16 mouse cellular contexts compared by ENCODE assay signal in the genomic region with DNA sequence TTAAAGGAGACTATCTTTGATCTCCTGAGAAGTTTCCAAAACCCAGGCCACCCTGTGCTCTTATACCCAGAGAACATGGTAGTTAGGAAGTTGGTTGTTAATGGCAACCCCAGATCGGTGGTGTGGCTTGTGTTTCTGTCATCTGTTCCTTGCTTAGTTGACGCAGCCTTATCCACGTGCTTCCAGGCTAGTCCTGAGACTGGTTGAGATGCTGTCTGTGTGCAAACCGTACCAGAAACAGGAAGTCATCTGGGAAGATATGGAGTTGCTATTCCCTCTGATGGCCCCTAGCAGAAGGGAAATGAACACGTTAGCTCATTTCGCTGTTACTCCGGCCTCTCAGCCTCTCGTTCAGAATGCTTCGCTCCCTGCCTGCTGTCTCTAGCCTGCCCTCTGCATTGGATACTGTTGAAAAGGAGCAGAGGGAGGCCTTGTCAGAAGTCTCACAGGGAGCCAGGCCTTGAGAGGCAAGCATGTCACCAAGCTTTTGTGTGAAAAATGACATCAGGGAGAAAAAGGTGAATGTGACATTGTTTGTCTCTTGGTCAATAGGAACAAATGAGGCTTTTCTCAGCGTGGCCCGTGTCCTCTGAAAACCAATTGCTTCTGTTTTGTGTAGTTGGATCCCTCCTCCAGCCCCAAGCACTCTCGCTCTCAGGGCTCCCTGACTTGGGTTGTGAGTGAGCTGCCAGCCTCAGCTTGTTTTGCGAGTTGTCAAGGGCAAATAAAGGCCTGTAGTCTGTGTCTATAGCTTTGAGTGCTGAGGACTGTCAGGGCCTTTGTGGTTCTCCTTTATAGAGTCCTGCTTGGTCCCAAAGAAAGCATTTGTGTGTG.
A peak's percentile ranks its signal among the peaks of the same experiment; 100 is the strongest.
DNase-seq lines count a peak whose midpoint lies in the region; ATAC-seq and TF ChIP-seq lines count a peak whose summit lies in the region.
"Had no signal": no experiment of that assay in that cellular context is flagged by ENCODE, and none has a peak within 500 bp of the region (broad histone marks: within the 10 kb centered on the region; RNA-seq: fewer than 3 reads in every experiment).

No protein-coding gene starts in this region.

- no peaks in the 10 kb centered on the region for H3K36me3 ChIP-seq in heart, postnatal 0 days (replicated peaks; ENCODE audit: control insufficient read depth, insufficient read depth, low read length)
- H3K36me3 ChIP-seq in forebrain, embryonic 16.5 days (ENCODE audit: control insufficient read depth, insufficient read depth) = no peaks in the 10 kb centered on the region
- no peaks in the 10 kb centered on the region for H3K36me3 ChIP-seq in neural tube, embryonic 12.5 days
- H3K36me3 ChIP-seq: embryonic facial prominence, embryonic 15.5 days; kidney, embryonic 15.5 days; limb, embryonic 10.5 days had no signal

- intact Hi-C loops in heart, postnatal 25 days (cut with DNase I) = no loop called here

- DNase-seq in heart, postnatal 0 days (ENCODE audit: low spot score) = peak; percentile 27
- no peak for DNase-seq in heart, adult 11 months
- peak; percentile 37 to 53 for DNase-seq in layer of hippocampus, postnatal 10 days (ENCODE audit: low spot score in 2 of 2)
- DNase-seq in testis, postnatal 10 days (ENCODE audit: low spot score) = no peak
- no peak for DNase-seq in heart, postnatal 25 days (ENCODE audit: low spot score)
- DNase-seq in adrenal gland, adult 18-20 months (ENCODE audit: low spot score in 2 of 2) = no peak
- DNase-seq: cerebellum, adult 18-20 months; gastrocnemius, adult 2 months; lung, embryonic 14.5 days; spleen, adult 18-20 months had no signal

- H3K27me3 ChIP-seq in heart, postnatal 0 days (ENCODE audit: control insufficient read depth, insufficient read depth, low read length) = no peaks in the 10 kb centered on the region
- no peaks in the 10 kb centered on the region for H3K27me3 ChIP-seq in forebrain, embryonic 16.5 days (replicated peaks; ENCODE audit: control insufficient read depth, insufficient read depth, low read length)
- H3K27me3 ChIP-seq in neural tube, embryonic 12.5 days (replicated peaks) = no peaks in the 10 kb centered on the region
- H3K27me3 ChIP-seq: embryonic facial prominence, embryonic 15.5 days; kidney, embryonic 15.5 days had no signal

- H3K4me1 ChIP-seq in heart, postnatal 0 days (ENCODE audit: control insufficient read depth, insufficient read depth) = no peaks in the 10 kb centered on the region
- peaks cover 38% of the 10 kb centered on the region for H3K4me1 ChIP-seq in forebrain, embryonic 16.5 days (replicated peaks; ENCODE audit: control insufficient read depth, insufficient read depth, low read length)
- H3K4me1 ChIP-seq in neural tube, embryonic 12.5 days = peaks cover 37% of the 10 kb centered on the region

- no peak overlapping the region for H3K4me2 ChIP-seq in heart, postnatal 0 days (ENCODE audit: low read depth, low read length)
- H3K4me2 ChIP-seq in forebrain, embryonic 16.5 days (ENCODE audit: low read length) = no peak overlapping the region
- H3K4me2 ChIP-seq in neural tube, embryonic 12.5 days (replicated peaks) = no peak overlapping the region
- H3K4me2 ChIP-seq: embryonic facial prominence, embryonic 15.5 days; kidney, embryonic 15.5 days; lung, embryonic 14.5 days had no signal

- peak; percentile 36; the same call in 1 of the 2 replicates for ATAC-seq in heart, postnatal 0 days (ENCODE audit: insufficient read depth, low read depth)
- ATAC-seq in forebrain, embryonic 16.5 days = peak; percentile 74
- ATAC-seq in neural tube, embryonic 12.5 days (ENCODE audit: low FRiP score, low read depth) = peak; percentile 42

- H3K27ac ChIP-seq in heart, postnatal 0 days (ENCODE audit: low read depth) = no peak overlapping the region
- peak overlapping the region; percentile 88 for H3K27ac ChIP-seq in forebrain, embryonic 16.5 days (ENCODE audit: low read length)
- H3K27ac ChIP-seq in neural tube, embryonic 12.5 days = peak overlapping the region; percentile 82
- H3K27ac ChIP-seq: embryonic facial prominence, embryonic 15.5 days; gastrocnemius, adult 2 months; kidney, embryonic 15.5 days had no signal

- TF ChIP-seq EP300 in heart, postnatal 0 days (IDR thresholded peaks at IDR 0.05; ENCODE audit: low read depth) = no peak

- no peak overlapping the region for H3K9ac ChIP-seq in heart, postnatal 0 days (replicated peaks; ENCODE audit: low read depth, low read length)
- H3K9ac ChIP-seq in forebrain, embryonic 16.5 days (replicated peaks; ENCODE audit: low read depth, low read length) = peak overlapping the region; percentile 39
- H3K9ac ChIP-seq in neural tube, embryonic 12.5 days = no peak overlapping the region
- H3K9ac ChIP-seq: embryonic facial prominence, embryonic 15.5 days; kidney, embryonic 15.5 days; lung, embryonic 14.5 days had no signal

- no peak for TF ChIP-seq CTCF in heart, postnatal 0 days (IDR thresholded peaks at IDR 0.05; ENCODE audit: low read depth)

- no peak overlapping the region for H3K4me3 ChIP-seq in heart, postnatal 0 days (ENCODE audit: low read depth, low read length)
- no peak overlapping the region for H3K4me3 ChIP-seq in forebrain, embryonic 16.5 days (replicated peaks; ENCODE audit: low read length)
- no peak overlapping the region for H3K4me3 ChIP-seq in neural tube, embryonic 12.5 days
- H3K4me3 ChIP-seq: embryonic facial prominence, embryonic 15.5 days; gastrocnemius, adult 2 months; kidney, embryonic 15.5 days; limb, embryonic 10.5 days; myocyte had no signal

- WGBS in heart, postnatal 0 days = 43% methylated on average over 13 of the region's 13 CpGs
- 8% methylated on average over 13 of the region's 13 CpGs for WGBS in forebrain, embryonic 16.5 days
- 20% methylated on average over 13 of the region's 13 CpGs for WGBS in neural tube, embryonic 12.5 days

- H3K9me3 ChIP-seq in heart, postnatal 0 days (replicated peaks; ENCODE audit: control insufficient read depth, low read length) = no peaks in the 10 kb centered on the region
- H3K9me3 ChIP-seq in forebrain, embryonic 16.5 days (ENCODE audit: control insufficient read depth, low read length) = no peaks in the 10 kb centered on the region
- no peaks in the 10 kb centered on the region for H3K9me3 ChIP-seq in neural tube, embryonic 12.5 days
- H3K9me3 ChIP-seq: embryonic facial prominence, embryonic 15.5 days; kidney, embryonic 15.5 days; limb, embryonic 10.5 days had no signal

Comparison
In these comparisons a context has a peak if more than half of its experiments do, and no peak if none do; other contexts are left out.
1. DNase-seq: peak in heart, postnatal 0 days (single experiment) and layer of hippocampus, postnatal 10 days (2 of 2); none in heart, adult 11 months (single experiment), testis, postnatal 10 days (single experiment), heart, postnatal 25 days (single experiment) and adrenal gland, adult 18-20 months (0 of 2).
2. Peak in every context shown above with its lines, with median percentiles within 50 percentile points of each other: ATAC-seq.